8 mouse cellular contexts compared by ENCODE assay signal in the genomic region with DNA sequence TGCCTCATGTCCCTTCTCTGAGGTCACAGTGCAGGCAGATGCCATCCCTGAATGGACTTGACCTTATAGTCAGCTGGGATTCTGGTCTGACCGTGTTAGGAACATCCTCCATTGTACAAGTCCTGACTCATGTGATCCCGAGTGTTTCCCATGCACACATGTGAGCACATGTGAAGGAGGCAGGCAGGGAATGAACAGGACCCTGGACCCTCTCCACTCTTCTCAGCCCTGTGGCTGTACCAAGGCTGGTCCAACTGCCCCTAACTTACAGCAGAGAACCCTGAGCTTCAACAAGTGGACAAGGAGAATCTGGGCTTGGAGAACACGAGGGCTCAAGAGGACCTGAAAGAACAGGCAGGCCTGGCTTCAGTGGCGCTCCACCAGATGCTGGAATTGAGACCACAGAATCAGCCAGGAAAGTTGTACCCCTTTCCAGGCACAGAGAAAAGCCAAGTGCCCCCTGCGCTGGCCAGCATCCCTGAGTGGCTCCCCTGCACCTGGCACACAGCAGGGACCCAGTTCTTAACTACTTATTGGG. TPM values are rescaled to one million over a fixed set of nuclear protein-coding genes. Genes with fewer than 3 reads are reported as not detected.
A peak's percentile ranks its signal among the peaks of the same experiment; 100 is the strongest.
DNase-seq lines count a peak whose midpoint lies in the region; ATAC-seq and TF ChIP-seq lines count a peak whose summit lies in the region.

No protein-coding gene starts in this region.

- no peak overlapping the region for H3K9ac ChIP-seq in embryonic facial prominence, embryonic 12.5 days
- peak overlapping the region; percentile 62 for H3K9ac ChIP-seq in intestine, embryonic 15.5 days
- H3K9ac ChIP-seq in neural tube, embryonic 12.5 days, result no peak overlapping the region

- no peak for ATAC-seq in embryonic facial prominence, embryonic 12.5 days (ENCODE audit: insufficient number of reproducible peaks, insufficient read depth, low FRiP score, low TSS enrichment)
- no peak; the same call in 1 of the 2 replicates for ATAC-seq in intestine, embryonic 15.5 days
- ATAC-seq in neural tube, embryonic 12.5 days (ENCODE audit: low FRiP score, low read depth), result no peak

- TF ChIP-seq CTCF in left cerebral cortex, adult 2 months (IDR thresholded peaks at IDR 0.05), result no peak

- H3K36me3 ChIP-seq in embryonic facial prominence, embryonic 12.5 days, result no peaks in the 10 kb centered on the region
- 0 out of 2 replicates have a peak, but pooled peaks cover 5% of the 10 kb centered on the region for H3K36me3 ChIP-seq in intestine, embryonic 15.5 days
- no peaks in the 10 kb centered on the region for H3K36me3 ChIP-seq in neural tube, embryonic 12.5 days

- peak overlapping the region; percentile 64 for H3K27ac ChIP-seq in left cerebral cortex, adult 2 months
- no peak overlapping the region for H3K27ac ChIP-seq in embryonic facial prominence, embryonic 12.5 days
- H3K27ac ChIP-seq in intestine, embryonic 15.5 days, result no peak overlapping the region
- no peak overlapping the region for H3K27ac ChIP-seq in neural tube, embryonic 12.5 days

- intact Hi-C loops in left cerebral cortex, adult 2 months (cut with DNase I), result loop anchor here (2.0 kb wide), 1 partner anchor 37 kb away; no protein-coding TSS in a partner anchor
- intact Hi-C loops in left cerebral cortex, postnatal 36 days (cut with DNase I), result loop anchor here (5.0 kb wide), 1 partner anchor 38 kb away; no protein-coding TSS in a partner anchor

- H3K27me3 ChIP-seq in embryonic facial prominence, embryonic 12.5 days, result peaks cover 18% of the 10 kb centered on the region; the same call in 1 of the 2 replicates
- H3K27me3 ChIP-seq in intestine, embryonic 15.5 days (replicated peaks), result no peaks in the 10 kb centered on the region
- H3K27me3 ChIP-seq in neural tube, embryonic 12.5 days (replicated peaks), result 0 out of 2 replicates have a peak, but pooled peaks cover 6% of the 10 kb centered on the region

- H3K9me3 ChIP-seq in embryonic facial prominence, embryonic 12.5 days, result no peaks in the 10 kb centered on the region
- no peaks in the 10 kb centered on the region for H3K9me3 ChIP-seq in intestine, embryonic 15.5 days
- H3K9me3 ChIP-seq in neural tube, embryonic 12.5 days, result no peaks in the 10 kb centered on the region

- H3K4me2 ChIP-seq in embryonic facial prominence, embryonic 12.5 days (replicated peaks), result peak overlapping the region; percentile 70
- H3K4me2 ChIP-seq in intestine, embryonic 15.5 days (replicated peaks), result peak overlapping the region; percentile 73
- peak overlapping the region; percentile 64 for H3K4me2 ChIP-seq in neural tube, embryonic 12.5 days (replicated peaks)

- peak overlapping the region; percentile 43 for H3K4me3 ChIP-seq in left cerebral cortex, adult 2 months
- peak overlapping the region; percentile 38; the same call in 1 of the 2 replicates for H3K4me3 ChIP-seq in embryonic facial prominence, embryonic 12.5 days
- peak overlapping the region; percentile 51 for H3K4me3 ChIP-seq in intestine, embryonic 15.5 days (replicated peaks)
- H3K4me3 ChIP-seq in neural tube, embryonic 12.5 days, result peak overlapping the region; percentile 31; the same call in 1 of the 2 replicates

- H3K4me1 ChIP-seq in embryonic facial prominence, embryonic 12.5 days, result 0 out of 2 replicates have a peak, but pooled peaks cover 11% of the 10 kb centered on the region
- peaks cover 45% of the 10 kb centered on the region for H3K4me1 ChIP-seq in intestine, embryonic 15.5 days (replicated peaks)
- peaks cover 22% of the 10 kb centered on the region for H3K4me1 ChIP-seq in neural tube, embryonic 12.5 days

- no peak for DNase-seq in left cerebral cortex, adult 2 months (ENCODE audit: extremely low spot score in 1 of 2, low spot score in 2 of 2)
- no peak for DNase-seq in left cerebral cortex, postnatal 36 days (ENCODE audit: low spot score in 2 of 2)
- no peak for DNase-seq in urinary bladder, postnatal 4 days (ENCODE audit: low spot score in 2 of 2)
- DNase-seq in thymus, adult 18-20 months, result no peak
- DNase-seq in gastrocnemius, postnatal 4 days (ENCODE audit: low spot score in 2 of 2), result no peak

- 77% methylated on average over 5 of the region's 5 CpGs for WGBS in embryonic facial prominence, embryonic 12.5 days
- 61% methylated on average over 5 of the region's 5 CpGs for WGBS in intestine, embryonic 15.5 days
- WGBS in neural tube, embryonic 12.5 days, result 73% methylated on average over 5 of the region's 5 CpGs

RNA-seq across cellular contexts. Expression of a gene that starts 0.6 kb away (rescaled TPM):
- total RNA-seq in left cerebral cortex, adult 2 months (2021), result 10 to 100 TPM; 12.9 to 14.6 TPM
- 10 to 100 TPM; 11.2 to 11.5 TPM for total RNA-seq in left cerebral cortex, postnatal 36 days (2021)
- 7.7 and 9.0 TPM in 2 replicates for polyA plus RNA-seq in embryonic facial prominence, embryonic 12.5 days (2016; fragmentation: Nextera tagmentation; extraction: Ambion mirVana)
- 83.4 and 90.2 TPM in 2 replicates for polyA plus RNA-seq in intestine, embryonic 15.5 days (2015; fragmentation: Nextera tagmentation; extraction: Ambion mirVana)
- 11.8 and 12.3 TPM in 2 replicates for polyA plus RNA-seq in neural tube, embryonic 12.5 days (2016; fragmentation: Nextera tagmentation; extraction: Ambion mirVana)
- 100 to 1,000 TPM in 1 of 2 experiments, 10 to 100 TPM in 1; 81.0 to 130 TPM for total RNA-seq in gastrocnemius, postnatal 4 days (2021)

Comparison
In these comparisons a context has a peak if more than half of its experiments do, and no peak if none do; other contexts are left out.
1. RNA of a gene that starts 0.6 kb away (total RNA-seq): 81.0 to 130 TPM in gastrocnemius, postnatal 4 days; 12.9 to 14.6 TPM in left cerebral cortex, adult 2 months and 11.2 to 11.5 TPM in left cerebral cortex, postnatal 36 days; every median in the first group is over 4 times any median in the second.
2. Peak in every context shown above with its lines, with median percentiles within 50 percentile points of each other: H3K4me3 ChIP-seq and H3K4me2 ChIP-seq.